Mouse (Mus musculus): Measurements from ENCODE around the gene Mindy4. TPM values are rescaled to one million over a fixed set of nuclear protein-coding genes. Genes with fewer than 3 reads are reported as not detected.

Gene Mindy4
- polyA plus RNA-seq, 1 experiment from 2014 or later = 24.2 TPM

DNA sequence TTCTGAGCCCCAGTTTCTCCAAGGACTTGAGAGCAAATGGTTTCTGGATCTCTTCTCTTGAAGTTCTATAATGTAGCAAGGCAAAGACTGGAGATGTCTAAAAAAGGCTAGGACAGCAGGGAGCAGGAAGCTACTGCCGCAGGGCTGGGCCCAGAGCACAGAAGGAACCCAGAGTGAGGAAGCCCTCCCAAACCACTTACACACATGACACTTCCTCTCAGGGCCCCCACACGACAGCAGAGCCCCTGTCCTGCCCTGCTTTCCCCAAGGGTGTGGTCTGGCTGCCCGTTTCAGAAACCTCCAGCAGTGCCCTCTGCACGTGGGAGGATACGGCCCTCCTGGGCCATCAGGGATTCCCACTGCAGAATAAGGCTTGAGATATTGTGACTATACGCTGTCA, 128.1 kb downstream of the Mindy4 start:
- no peak overlapping the region for H3K27ac ChIP-seq (ENCODE audit: low read depth, low read length)
- H3K4me2 ChIP-seq = no peak overlapping the region
- DNase-seq (ENCODE audit: low spot score, missing footprints) (no peak), ATAC-seq (ENCODE audit: low FRiP score) (no peak)
- no peaks in the 10 kb centered on the region for H3K9me3 ChIP-seq (ENCODE audit: control insufficient read depth, low read length)
- no peaks in the 10 kb centered on the region for H3K27me3 ChIP-seq (ENCODE audit: control insufficient read depth, insufficient read depth, low read length)
- no peaks in the 10 kb centered on the region for H3K36me3 ChIP-seq (ENCODE audit: control insufficient read depth, insufficient read depth, low read length)
- no peak overlapping the region for H3K4me3 ChIP-seq (ENCODE audit: low read depth, low read length)
- no peak overlapping the region for H3K9ac ChIP-seq (ENCODE audit: low read length)
- WGBS = 74% methylated on average over 6 of the region's 6 CpGs
- H3K4me1 ChIP-seq (ENCODE audit: control insufficient read depth, insufficient read depth, low read length) = no peaks in the 10 kb centered on the region

GRCm38 (mm10) chr6:55332100-55332772, 129.1 kb downstream of the Mindy4 start:
- no peak overlapping the region for H3K9ac ChIP-seq (ENCODE audit: low read length)
- no peaks in the 10 kb centered on the region for H3K27me3 ChIP-seq (ENCODE audit: control insufficient read depth, insufficient read depth, low read length)
- ATAC-seq (ENCODE audit: low FRiP score) (no peak), DNase-seq (ENCODE audit: low spot score, missing footprints) (no peak)
- H3K27ac ChIP-seq (ENCODE audit: low read depth, low read length) = no peak overlapping the region
- WGBS = 52% methylated on average over 5 of the region's 5 CpGs
- no peaks in the 10 kb centered on the region for H3K9me3 ChIP-seq (ENCODE audit: control insufficient read depth, low read length)
- H3K4me1 ChIP-seq (ENCODE audit: control insufficient read depth, insufficient read depth, low read length) = no peaks in the 10 kb centered on the region
- H3K4me3 ChIP-seq (ENCODE audit: low read depth, low read length) = no peak overlapping the region
- H3K4me2 ChIP-seq = no peak overlapping the region
- no peaks in the 10 kb centered on the region for H3K36me3 ChIP-seq (ENCODE audit: control insufficient read depth, insufficient read depth, low read length)

DNA sequence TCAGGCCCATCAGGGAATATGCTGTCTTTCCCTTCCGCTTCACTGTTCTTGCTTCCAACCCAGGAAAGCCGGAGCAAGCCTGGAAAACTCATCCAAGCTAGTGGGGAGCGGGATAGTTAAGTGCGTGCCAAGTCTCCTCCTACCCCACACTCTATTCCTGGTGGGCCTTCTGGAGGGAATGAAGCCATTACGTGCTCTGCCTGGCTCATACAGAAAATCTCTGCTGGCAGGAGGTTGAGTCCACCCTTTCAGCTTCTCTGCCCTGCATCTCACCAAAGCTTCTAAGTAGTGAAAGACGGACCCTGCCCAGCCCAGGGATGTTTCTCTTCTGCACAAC, 129.6 kb downstream of the Mindy4 start:
- Histone ChIP-seq H3K27ac (ENCODE audit: low read depth, low read length) (no peak overlapping the region), H3K9me3 (ENCODE audit: control insufficient read depth, low read length) (no peaks in the 10 kb centered on the region), H3K27me3 (ENCODE audit: control insufficient read depth, insufficient read depth, low read length) (no peaks in the 10 kb centered on the region), H3K36me3 (ENCODE audit: control insufficient read depth, insufficient read depth, low read length) (no peaks in the 10 kb centered on the region), H3K4me2 (no peak overlapping the region), H3K4me3 (ENCODE audit: low read depth, low read length) (no peak overlapping the region), H3K4me1 (ENCODE audit: control insufficient read depth, insufficient read depth, low read length) (no peaks in the 10 kb centered on the region), H3K9ac (ENCODE audit: low read length) (no peak overlapping the region)
- ATAC-seq (ENCODE audit: low FRiP score) = no peak
- 90% methylated on average over 6 of the region's 6 CpGs for WGBS
- no peak for DNase-seq (ENCODE audit: low spot score, missing footprints)

GRCm38 (mm10) chr6:55335989-55336514, 132.9 kb downstream of the Mindy4 start, which contains the start of gene Aqp1:
Gene Aqp1 (plus strand): TSS chr6:55336432.
- no peaks in the 10 kb centered on the region for H3K9me3 ChIP-seq (ENCODE audit: control insufficient read depth, low read length)
- no peak within 1 kb of the TSS for H3K27ac ChIP-seq (ENCODE audit: low read depth, low read length)
- WGBS = 24% methylated on average over 12 of the region's 12 CpGs

GRCm38 (mm10) chr6:55337242-55337641, 134.1 kb downstream of the Mindy4 start:
- Histone ChIP-seq H3K27ac (ENCODE audit: low read depth, low read length) (no peak overlapping the region), H3K4me3 (ENCODE audit: low read depth, low read length) (no peak overlapping the region), H3K9me3 (ENCODE audit: control insufficient read depth, low read length) (no peaks in the 10 kb centered on the region), H3K9ac (ENCODE audit: low read length) (no peak overlapping the region), H3K4me1 (ENCODE audit: control insufficient read depth, insufficient read depth, low read length) (no peaks in the 10 kb centered on the region), H3K4me2 (no peak overlapping the region), H3K36me3 (ENCODE audit: control insufficient read depth, insufficient read depth, low read length) (no peaks in the 10 kb centered on the region), H3K27me3 (ENCODE audit: control insufficient read depth, insufficient read depth, low read length) (no peaks in the 10 kb centered on the region)
- DNase-seq (ENCODE audit: low spot score, missing footprints) = no peak
- 85% methylated on average over 5 of the region's 5 CpGs for WGBS
- ATAC-seq (ENCODE audit: low FRiP score) = no peak

More at GRCm38 (mm10) chr6:55335989-55336514, 132.9 kb downstream of the Mindy4 start, which contains the start of gene Aqp1:
- no peak within 1 kb of the TSS for H3K4me3 ChIP-seq (ENCODE audit: low read depth, low read length)
- no peak for DNase-seq (ENCODE audit: low spot score, missing footprints)
- no peaks in the 10 kb centered on the region for H3K4me1 ChIP-seq (ENCODE audit: control insufficient read depth, insufficient read depth, low read length)
- no peak within 1 kb of the TSS for H3K9ac ChIP-seq (ENCODE audit: low read length)
- no peaks in the 10 kb centered on the region for H3K36me3 ChIP-seq (ENCODE audit: control insufficient read depth, insufficient read depth, low read length)
- ATAC-seq (ENCODE audit: low FRiP score) = 0 out of 2 replicates have a peak, but pooled peaks have one; percentile 38
- H3K27me3 ChIP-seq (ENCODE audit: control insufficient read depth, insufficient read depth, low read length) = no peaks in the 10 kb centered on the region
- H3K4me2 ChIP-seq = no peak within 1 kb of the TSS

DNA sequence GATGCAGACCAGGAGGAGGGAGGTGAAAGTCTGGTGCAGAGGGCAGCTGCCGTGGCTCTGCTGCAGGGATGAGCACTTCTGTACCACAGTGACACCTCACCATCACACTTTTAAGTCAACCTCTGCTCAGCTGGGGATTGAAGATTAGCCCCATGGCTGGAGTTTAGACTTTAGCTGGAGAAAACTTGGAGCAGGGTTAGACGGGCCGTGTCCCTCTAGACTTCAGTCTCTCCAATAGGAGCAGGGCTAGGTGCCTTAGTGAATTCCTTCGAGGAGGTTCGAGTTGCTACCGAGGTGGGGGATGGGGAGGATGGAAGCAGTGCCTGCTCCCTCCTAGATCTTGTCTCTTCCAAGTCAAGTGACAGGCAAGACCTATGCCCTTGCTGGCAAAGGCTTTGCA, 134.9 kb downstream of the Mindy4 start:
- Histone ChIP-seq H3K4me2 (no peak overlapping the region), H3K4me3 (ENCODE audit: low read depth, low read length) (no peak overlapping the region), H3K9ac (ENCODE audit: low read length) (no peak overlapping the region), H3K36me3 (ENCODE audit: control insufficient read depth, insufficient read depth, low read length) (no peaks in the 10 kb centered on the region), H3K4me1 (ENCODE audit: control insufficient read depth, insufficient read depth, low read length) (no peaks in the 10 kb centered on the region), H3K27ac (ENCODE audit: low read depth, low read length) (no peak overlapping the region), H3K27me3 (ENCODE audit: control insufficient read depth, insufficient read depth, low read length) (no peaks in the 10 kb centered on the region), H3K9me3 (ENCODE audit: control insufficient read depth, low read length) (no peaks in the 10 kb centered on the region)
- WGBS = 61% methylated on average over 6 of the region's 6 CpGs
- ATAC-seq (ENCODE audit: low FRiP score) = no peak; the same call in 1 of the 2 replicates
- DNase-seq (ENCODE audit: low spot score, missing footprints) = no peak

DNA sequence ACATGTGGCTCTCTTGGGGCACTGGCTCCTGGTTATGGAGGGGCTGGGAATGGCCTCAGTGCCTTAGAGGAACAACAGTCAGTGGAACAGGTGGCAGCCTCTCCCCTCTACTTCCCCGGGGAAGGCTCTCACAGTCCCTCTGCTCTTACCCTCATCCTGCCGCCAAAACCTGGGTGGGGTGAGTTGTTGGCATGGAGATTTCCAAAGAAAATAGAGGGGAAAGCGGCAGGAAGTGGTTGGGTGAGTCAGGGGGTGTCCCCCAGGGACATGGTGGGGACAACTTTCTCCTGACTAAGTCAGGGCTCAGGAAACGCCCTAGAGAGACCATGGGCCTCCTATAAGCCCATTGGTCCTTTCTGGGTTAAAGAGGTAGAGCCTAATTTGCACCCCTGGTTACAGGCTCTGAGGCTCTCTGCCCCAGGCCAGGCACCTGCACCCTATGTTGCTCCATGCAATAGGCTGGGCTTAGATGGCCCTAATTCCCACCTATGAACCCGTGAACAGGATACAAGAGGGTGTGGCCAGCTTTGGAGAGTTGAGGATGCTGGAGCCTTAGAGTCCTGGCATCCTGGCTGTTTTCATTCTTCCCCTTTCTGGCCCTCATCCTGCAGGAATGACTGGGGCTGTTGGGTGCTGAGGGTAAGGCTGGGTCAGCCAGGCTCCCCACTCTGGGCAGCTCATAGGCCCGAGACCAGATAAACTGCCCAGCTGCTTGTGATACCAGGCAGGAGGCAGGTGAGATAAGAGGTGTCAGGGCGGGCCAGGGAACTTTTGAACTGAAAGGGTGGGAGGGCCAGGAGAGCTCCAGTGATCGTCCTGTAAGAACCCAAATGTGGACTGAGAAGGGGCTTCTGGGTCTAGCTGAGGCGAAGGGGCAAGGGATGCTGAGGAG, 136.0 kb downstream of the Mindy4 start:
- no peaks in the 10 kb centered on the region for H3K4me1 ChIP-seq (ENCODE audit: control insufficient read depth, insufficient read depth, low read length)
- H3K27ac ChIP-seq (ENCODE audit: low read depth, low read length) = no peak overlapping the region
- no peaks in the 10 kb centered on the region for H3K36me3 ChIP-seq (ENCODE audit: control insufficient read depth, insufficient read depth, low read length)
- no peaks in the 10 kb centered on the region for H3K9me3 ChIP-seq (ENCODE audit: control insufficient read depth, low read length)
- DNase-seq (ENCODE audit: low spot score, missing footprints) (no peak), ATAC-seq (ENCODE audit: low FRiP score) (no peak)
- 78% methylated on average over 9 of the region's 9 CpGs for WGBS
- no peak overlapping the region for H3K9ac ChIP-seq (ENCODE audit: low read length)
- no peak overlapping the region for H3K4me2 ChIP-seq
- no peaks in the 10 kb centered on the region for H3K27me3 ChIP-seq (ENCODE audit: control insufficient read depth, insufficient read depth, low read length)
- H3K4me3 ChIP-seq (ENCODE audit: low read depth, low read length) = no peak overlapping the region

DNA sequence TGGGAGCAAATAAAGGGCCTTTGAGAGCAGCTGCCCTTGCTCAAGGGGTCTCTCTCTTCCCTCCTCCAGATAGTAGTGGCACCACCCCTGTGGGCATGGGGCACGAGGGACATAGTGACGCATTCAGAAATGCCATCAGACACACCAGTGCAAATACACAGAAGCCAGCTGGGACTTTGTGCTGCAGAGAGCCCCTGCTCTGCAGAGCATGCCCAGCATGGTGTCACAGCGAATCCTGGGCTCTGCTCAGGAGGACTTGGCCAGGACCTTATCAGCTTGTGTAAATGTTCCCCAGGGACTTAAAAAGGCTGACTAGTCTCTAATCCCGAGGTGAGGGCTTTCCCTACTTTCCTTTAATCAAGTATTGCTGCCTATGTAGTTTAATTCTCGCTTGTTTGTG, 138.5 kb downstream of the Mindy4 start:
- no peak for ATAC-seq (ENCODE audit: low FRiP score)
- DNase-seq (ENCODE audit: low spot score, missing footprints) = no peak
- WGBS = 35% methylated on average over 5 of the region's 5 CpGs

GRCm38 (mm10) chr6:55342328-55342727, 139.1 kb downstream of the Mindy4 start:
- WGBS = 84% methylated on average over 9 of the region's 9 CpGs
- H3K27ac ChIP-seq (ENCODE audit: low read depth, low read length) = no peak overlapping the region
- ATAC-seq (ENCODE audit: low FRiP score) (no peak), DNase-seq (ENCODE audit: low spot score, missing footprints) (no peak)
- H3K36me3 ChIP-seq (ENCODE audit: control insufficient read depth, insufficient read depth, low read length) = no peaks in the 10 kb centered on the region
- H3K4me3 ChIP-seq (ENCODE audit: low read depth, low read length) = no peak overlapping the region
- H3K27me3 ChIP-seq (ENCODE audit: control insufficient read depth, insufficient read depth, low read length) = no peaks in the 10 kb centered on the region
- H3K9ac ChIP-seq (ENCODE audit: low read length) = no peak overlapping the region
- no peaks in the 10 kb centered on the region for H3K4me1 ChIP-seq (ENCODE audit: control insufficient read depth, insufficient read depth, low read length)
- no peaks in the 10 kb centered on the region for H3K9me3 ChIP-seq (ENCODE audit: control insufficient read depth, low read length)
- no peak overlapping the region for H3K4me2 ChIP-seq

More for the DNA sequence above, 138.5 kb downstream of the Mindy4 start:
- Histone ChIP-seq H3K4me1 (ENCODE audit: control insufficient read depth, insufficient read depth, low read length) (no peaks in the 10 kb centered on the region), H3K4me2 (no peak overlapping the region), H3K36me3 (ENCODE audit: control insufficient read depth, insufficient read depth, low read length) (no peaks in the 10 kb centered on the region), H3K9ac (ENCODE audit: low read length) (no peak overlapping the region), H3K9me3 (ENCODE audit: control insufficient read depth, low read length) (no peaks in the 10 kb centered on the region), H3K4me3 (ENCODE audit: low read depth, low read length) (no peak overlapping the region), H3K27ac (ENCODE audit: low read depth, low read length) (no peak overlapping the region), H3K27me3 (ENCODE audit: control insufficient read depth, insufficient read depth, low read length) (no peaks in the 10 kb centered on the region)
